Mouse (Mus musculus): ENCODE measurements around the gene Folr2. TPM values are rescaled to one million over a fixed set of nuclear protein-coding genes. Genes with fewer than 3 reads are reported as not detected.

Folr2 gene
- polyA plus RNA-seq, 1 experiment from 2014 or later = 0.70 TPM

GRCm38 (mm10) chr7:101882413-101883154 is 25.6 kb upstream of the Folr2 start:
- no peaks in the 10 kb centered on the region for H3K36me3 ChIP-seq
- no peak overlapping the region for H3K4me3 ChIP-seq
- DNase-seq (ENCODE audit: low spot score) = no peak
- 67% methylated on average over 9 of the region's 9 CpGs for WGBS
- H3K27me3 ChIP-seq (ENCODE audit: low read depth, poor library complexity, severe bottlenecking) = no peaks in the 10 kb centered on the region
- no peaks in the 10 kb centered on the region for H3K9me3 ChIP-seq (replicated peaks)
- no peaks in the 10 kb centered on the region for H3K4me1 ChIP-seq
- H3K27ac ChIP-seq (replicated peaks) = no peak overlapping the region

GRCm38 (mm10) chr7:101880855-101881254 is 23.9 kb upstream of the Folr2 start:
- H3K36me3 ChIP-seq = no peaks in the 10 kb centered on the region
- H3K4me3 ChIP-seq = no peak overlapping the region
- WGBS = 86% methylated on average over 4 of the region's 4 CpGs
- DNase-seq (ENCODE audit: low spot score) = no peak
- H3K27ac ChIP-seq (replicated peaks) = no peak overlapping the region
- no peaks in the 10 kb centered on the region for H3K4me1 ChIP-seq
- H3K9me3 ChIP-seq (replicated peaks) = no peaks in the 10 kb centered on the region
- no peaks in the 10 kb centered on the region for H3K27me3 ChIP-seq (ENCODE audit: low read depth, poor library complexity, severe bottlenecking)

- Histone ChIP-seq H3K9me3 (replicated peaks) (no peaks in the 10 kb centered on the region), H3K4me1 (no peaks in the 10 kb centered on the region)
- no peak for DNase-seq (ENCODE audit: low spot score)
Measured at GRCm38 (mm10) chr7:101875978-101876377, 19.0 kb upstream of the Folr2 start.

GRCm38 (mm10) chr7:101871296-101871695 is 14.3 kb upstream of the Folr2 start:
- WGBS = 93% methylated on average over 3 of the region's 3 CpGs
- H3K4me3 ChIP-seq = no peak overlapping the region
- peaks cover 26% of the 10 kb centered on the region for H3K4me1 ChIP-seq
- H3K27me3 ChIP-seq (ENCODE audit: low read depth, poor library complexity, severe bottlenecking) = no peaks in the 10 kb centered on the region
- no peaks in the 10 kb centered on the region for H3K36me3 ChIP-seq
- H3K27ac ChIP-seq (replicated peaks) = no peak overlapping the region
- no peaks in the 10 kb centered on the region for H3K9me3 ChIP-seq (replicated peaks)
- no peak for DNase-seq (ENCODE audit: low spot score)

More at GRCm38 (mm10) chr7:101875978-101876377, 19.0 kb upstream of the Folr2 start:
- Histone ChIP-seq H3K4me3 (no peak overlapping the region), H3K36me3 (no peaks in the 10 kb centered on the region), H3K27ac (replicated peaks) (no peak overlapping the region), H3K27me3 (ENCODE audit: low read depth, poor library complexity, severe bottlenecking) (no peaks in the 10 kb centered on the region)
- 93% methylated on average over 1 of the region's 1 CpGs for WGBS

DNA sequence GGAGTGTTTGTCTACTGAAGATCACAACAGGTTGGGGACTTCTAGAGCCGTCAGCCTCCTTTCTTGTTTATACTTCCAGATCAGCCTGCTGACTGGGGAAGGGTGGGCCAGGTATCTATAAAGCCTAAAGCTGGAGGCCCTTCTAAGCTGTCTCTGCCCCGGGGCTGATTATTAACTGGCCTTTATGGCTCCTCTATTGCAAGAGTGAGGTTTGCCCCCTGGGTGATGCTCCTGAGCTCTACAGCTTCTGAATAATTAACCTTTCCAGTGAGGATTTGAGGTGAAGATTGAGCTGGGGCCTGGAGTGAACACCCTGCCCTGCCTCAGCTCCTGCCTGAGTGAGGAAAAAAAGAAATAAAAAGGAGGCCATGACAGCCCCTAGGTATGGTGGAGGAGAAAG is 13.6 kb upstream of the Folr2 start, which contains the start of gene Folr1:
TSS of gene Folr1 (minus strand) at position 160 of the 400 bp plus-strand sequence.
- H3K4me1 ChIP-seq = peaks cover 26% of the 10 kb centered on the region
- WGBS = 86% methylated on average over 2 of the region's 2 CpGs
- H3K9me3 ChIP-seq (replicated peaks) = no peaks in the 10 kb centered on the region
- H3K36me3 ChIP-seq = no peaks in the 10 kb centered on the region
- H3K27ac ChIP-seq (replicated peaks) = peak within 1 kb of the TSS; percentile 82
- no peaks in the 10 kb centered on the region for H3K27me3 ChIP-seq (ENCODE audit: low read depth, poor library complexity, severe bottlenecking)
- no peak within 1 kb of the TSS for H3K4me3 ChIP-seq
- no peak for DNase-seq (ENCODE audit: low spot score)

- DNase-seq (ENCODE audit: low spot score) = peak; percentile 62
- H3K9me3 ChIP-seq (replicated peaks) = no peaks in the 10 kb centered on the region
- peaks cover 26% of the 10 kb centered on the region for H3K4me1 ChIP-seq
- peak overlapping the region; percentile 21; the same call in 1 of the 2 replicates for H3K4me3 ChIP-seq
- WGBS = 42% methylated on average over 7 of the region's 7 CpGs
- H3K27ac ChIP-seq (replicated peaks) = peak overlapping the region; percentile 82
- no peaks in the 10 kb centered on the region for H3K27me3 ChIP-seq (ENCODE audit: low read depth, poor library complexity, severe bottlenecking)
- no peaks in the 10 kb centered on the region for H3K36me3 ChIP-seq
Measured at GRCm38 (mm10) chr7:101869163-101869500, 12.1 kb upstream of the Folr2 start.

DNA sequence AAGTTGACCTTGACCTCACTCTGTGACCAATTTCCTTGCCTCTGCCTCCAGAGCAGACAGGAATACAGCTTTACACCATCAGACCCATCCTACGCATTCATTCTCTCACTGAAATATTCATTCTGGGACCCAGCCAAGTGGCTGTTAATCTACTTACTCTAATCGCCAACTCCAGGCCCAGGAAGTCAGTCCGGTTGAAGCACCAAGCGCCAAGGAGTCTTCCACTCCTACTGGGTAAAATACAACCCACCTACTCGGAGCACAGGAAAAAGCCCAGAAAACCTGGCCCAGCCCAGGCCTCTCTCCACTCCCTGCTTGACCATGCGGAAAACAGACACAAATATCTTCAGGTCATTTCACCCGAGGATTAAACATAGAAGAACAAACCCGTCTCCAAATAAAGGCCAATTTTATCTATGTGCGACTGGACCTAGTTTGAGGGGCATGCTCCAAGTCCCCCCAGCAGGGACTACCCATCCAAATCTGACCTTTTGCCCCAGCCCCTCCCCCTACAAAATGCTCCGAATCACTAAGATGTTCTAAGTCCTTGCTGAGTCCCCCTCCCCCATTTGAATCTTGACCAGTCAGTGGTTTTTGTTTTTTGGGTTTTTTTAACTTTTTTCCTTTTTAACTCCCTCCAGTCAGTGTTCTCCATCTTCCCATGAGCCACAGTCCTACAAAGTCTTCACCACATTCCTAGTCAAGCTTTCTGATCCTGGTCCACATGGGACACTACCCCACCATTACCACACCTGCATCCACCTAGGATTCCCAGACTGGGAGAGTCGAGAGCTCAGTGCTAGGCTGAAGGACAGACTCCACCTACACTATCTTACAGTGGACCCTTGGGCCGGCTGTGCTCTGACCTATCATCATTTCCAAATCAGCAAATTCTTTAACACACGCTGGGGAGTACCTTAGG is 11.5 kb upstream of the Folr2 start:
- 45% methylated on average over 13 of the region's 13 CpGs for WGBS
- Histone ChIP-seq H3K36me3 (no peaks in the 10 kb centered on the region), H3K27me3 (ENCODE audit: low read depth, poor library complexity, severe bottlenecking) (no peaks in the 10 kb centered on the region), H3K4me3 (peak overlapping the region; percentile 21; the same call in 1 of the 2 replicates), H3K27ac (replicated peaks) (peak overlapping the region; percentile 82), H3K4me1 (peaks cover 26% of the 10 kb centered on the region), H3K9me3 (replicated peaks) (no peaks in the 10 kb centered on the region)
- peak; percentile 24 for DNase-seq (ENCODE audit: low spot score)

- Histone ChIP-seq H3K4me1 (peaks cover 26% of the 10 kb centered on the region), H3K36me3 (no peaks in the 10 kb centered on the region), H3K4me3 (no peak overlapping the region), H3K27me3 (ENCODE audit: low read depth, poor library complexity, severe bottlenecking) (no peaks in the 10 kb centered on the region), H3K9me3 (replicated peaks) (no peaks in the 10 kb centered on the region), H3K27ac (replicated peaks) (no peak overlapping the region)
- no peak for DNase-seq (ENCODE audit: low spot score)
- 97% methylated on average over 4 of the region's 4 CpGs for WGBS
Measured at GRCm38 (mm10) chr7:101867482-101867881, 10.5 kb upstream of the Folr2 start.

- H3K36me3 ChIP-seq = no peaks in the 10 kb centered on the region
- H3K4me1 ChIP-seq = peaks cover 26% of the 10 kb centered on the region
- H3K27me3 ChIP-seq (ENCODE audit: low read depth, poor library complexity, severe bottlenecking) = no peaks in the 10 kb centered on the region
- 84% methylated on average over 11 of the region's 11 CpGs for WGBS
- DNase-seq (ENCODE audit: low spot score) = no peak
- no peaks in the 10 kb centered on the region for H3K9me3 ChIP-seq (replicated peaks)
- H3K4me3 ChIP-seq = no peak overlapping the region
- H3K27ac ChIP-seq (replicated peaks) = peak overlapping the region; percentile 7; the same call in 1 of the 2 replicates
Measured at GRCm38 (mm10) chr7:101866491-101867265, 9.7 kb upstream of the Folr2 start.

DNA sequence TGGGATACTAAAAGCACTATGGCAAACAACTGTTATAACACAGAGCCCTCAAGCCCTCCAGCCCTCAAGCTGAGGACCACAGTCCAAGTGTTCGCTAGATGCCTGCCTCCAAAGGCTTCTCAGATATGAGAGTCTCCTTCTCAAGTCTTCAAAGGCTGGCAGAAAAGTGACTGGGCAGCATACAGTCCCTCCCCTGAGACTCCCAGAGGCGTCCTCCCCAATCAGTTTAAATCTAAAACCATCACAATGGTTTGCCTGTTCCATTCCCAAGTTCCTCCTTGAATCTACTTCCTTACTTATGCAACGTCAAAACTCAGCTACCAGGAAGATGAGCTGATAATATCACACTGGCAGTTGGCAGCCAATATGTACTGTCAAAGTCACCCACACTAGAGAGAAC is 6.4 kb upstream of the Folr2 start, which contains the start of gene Anapc15:
TSS of gene Anapc15 (plus strand) at position 301 of the 400 bp plus-strand sequence.
- Histone ChIP-seq H3K4me3 (no peak within 1 kb of the TSS), H3K27ac (replicated peaks) (no peak within 1 kb of the TSS), H3K4me1 (peaks cover 14% of the 10 kb centered on the region), H3K9me3 (replicated peaks) (no peaks in the 10 kb centered on the region), H3K27me3 (ENCODE audit: low read depth, poor library complexity, severe bottlenecking) (no peaks in the 10 kb centered on the region), H3K36me3 (no peaks in the 10 kb centered on the region)
- WGBS = 84% methylated on average over 3 of the region's 3 CpGs
- no peak for DNase-seq (ENCODE audit: low spot score)

GRCm38 (mm10) chr7:101862291-101862690 is 5.3 kb upstream of the Folr2 start:
- H3K27me3 ChIP-seq (ENCODE audit: low read depth, poor library complexity, severe bottlenecking) = no peaks in the 10 kb centered on the region
- no peaks in the 10 kb centered on the region for H3K9me3 ChIP-seq (replicated peaks)
- H3K4me3 ChIP-seq = no peak overlapping the region
- no peaks in the 10 kb centered on the region for H3K36me3 ChIP-seq
- peaks cover 8% of the 10 kb centered on the region for H3K4me1 ChIP-seq
- 78% methylated on average over 3 of the region's 3 CpGs for WGBS
- no peak for DNase-seq (ENCODE audit: low spot score)
- H3K27ac ChIP-seq (replicated peaks) = no peak overlapping the region

GRCm38 (mm10) chr7:101860978-101861377 is 4.0 kb upstream of the Folr2 start:
- Histone ChIP-seq H3K4me1 (no peaks in the 10 kb centered on the region), H3K36me3 (no peaks in the 10 kb centered on the region), H3K27ac (replicated peaks) (no peak overlapping the region), H3K27me3 (ENCODE audit: low read depth, poor library complexity, severe bottlenecking) (no peaks in the 10 kb centered on the region), H3K9me3 (replicated peaks) (no peaks in the 10 kb centered on the region), H3K4me3 (no peak overlapping the region)
- no peak for DNase-seq (ENCODE audit: low spot score)
